Mouse (Mus musculus) heart, embryonic 15.5 days (tissue): Measurements from ENCODE around the gene Fli1. TPM values are rescaled to one million over a fixed set of nuclear protein-coding genes. Genes with fewer than 3 reads are reported as not detected.

Experiments
- ATAC-seq: fragments of 200-750 bp; cut with Nextera tagmentation; replicated peaks from 2 replicates; pipeline ENCODE4 v1.8.0; 2017; ENCODE audit warnings: low read depth, moderate TSS enrichment; ENCODE audit not compliant: insufficient number of reproducible peaks, insufficient read depth, low FRiP score
- H3K27ac ChIP-seq: fragments of 300-500 bp; sonication (generic); 2 replicates; pipeline ENCODE4 v1.5.1; 2015; ENCODE audit warnings: mild to moderate bottlenecking, inconsistent platforms
- H3K27me3 ChIP-seq: fragments of 300-500 bp; sonication (generic); 2 replicates; pipeline ENCODE4 v1.6.1; 2015; ENCODE audit warnings: inconsistent platforms
- H3K36me3 ChIP-seq: fragments of 300-500 bp; sonication (generic); 2 replicates; pipeline ENCODE4 v1.6.1; 2015; ENCODE audit warnings: mild to moderate bottlenecking, inconsistent platforms
- H3K4me1 ChIP-seq: fragments of 300-500 bp; sonication (generic); replicated peaks from 2 replicates; pipeline ENCODE4 v1.6.1; 2015; ENCODE audit warnings: inconsistent platforms
- H3K4me2 ChIP-seq: fragments of 300-500 bp; sonication (generic); 2 replicates; pipeline ENCODE4 v1.6.1; 2015; ENCODE audit warnings: inconsistent platforms, mild to moderate bottlenecking, moderate library complexity
- H3K4me3 ChIP-seq: fragments of 300-500 bp; sonication (generic); 2 replicates; pipeline ENCODE4 v1.5.1; 2015; ENCODE audit warnings: mild to moderate bottlenecking, inconsistent platforms
- H3K9ac ChIP-seq: fragments of 300-500 bp; sonication (generic); 2 replicates; pipeline ENCODE4 v1.6.1; 2015; ENCODE audit warnings: mild to moderate bottlenecking, inconsistent platforms
- H3K9me3 ChIP-seq: fragments of 300-500 bp; sonication (generic); replicated peaks from 2 replicates; pipeline ENCODE4 v1.6.1; 2016; ENCODE audit warnings: inconsistent platforms
- whole genome bisulfite sequencing: fragments of 180-500 bp; shearing (Covaris S2); methylation state at CpG from one replicate; pipeline ENCODE4 v1.1.7; 2015; ENCODE audit warnings: mixed read lengths; 5-methylcytosine and 5-hydroxymethylcytosine counted together
- polyA plus RNA-seq: library from polyadenylated mRNA; unstranded; fragments of >200 nt; fragmentation: Nextera tagmentation; extraction: Ambion mirVana; gene quantifications from 2 replicates; pipeline ENCODE4 v1.2.1, GENCODE M21; 2015

Gene Fli1
- polyA plus RNA-seq, 1 experiment from 2014 or later = 21.8 TPM

GRCm38 (mm10) chr9:32445789-32446188, 96.9 kb downstream of the Fli1 start:
- no peak overlapping the region for H3K9ac ChIP-seq
- H3K4me2 ChIP-seq = no peak overlapping the region
- 51% methylated on average over 3 of the region's 3 CpGs for WGBS
- H3K27ac ChIP-seq = no peak overlapping the region
- no peak overlapping the region for H3K4me3 ChIP-seq
- H3K4me1 ChIP-seq = peaks cover 9% of the 10 kb centered on the region; the same call in 1 of the 2 replicates
- no peaks in the 10 kb centered on the region for H3K9me3 ChIP-seq
- peaks cover 6% of the 10 kb centered on the region; the same call in 1 of the 2 replicates for H3K36me3 ChIP-seq
- H3K27me3 ChIP-seq = no peaks in the 10 kb centered on the region
- no peak for ATAC-seq

GRCm38 (mm10) chr9:32444453-32445201, 98.0 kb downstream of the Fli1 start:
- Histone ChIP-seq H3K27me3 (no peaks in the 10 kb centered on the region), H3K4me3 (no peak overlapping the region), H3K9me3 (no peaks in the 10 kb centered on the region), H3K4me1 (peaks cover 9% of the 10 kb centered on the region; the same call in 1 of the 2 replicates), H3K4me2 (no peak overlapping the region), H3K27ac (peak overlapping the region; percentile 61), H3K36me3 (0 out of 2 replicates have a peak, but pooled peaks cover 5% of the 10 kb centered on the region), H3K9ac (no peak overlapping the region)
- 64% methylated on average over 6 of the region's 6 CpGs for WGBS
- ATAC-seq = no peak

DNA sequence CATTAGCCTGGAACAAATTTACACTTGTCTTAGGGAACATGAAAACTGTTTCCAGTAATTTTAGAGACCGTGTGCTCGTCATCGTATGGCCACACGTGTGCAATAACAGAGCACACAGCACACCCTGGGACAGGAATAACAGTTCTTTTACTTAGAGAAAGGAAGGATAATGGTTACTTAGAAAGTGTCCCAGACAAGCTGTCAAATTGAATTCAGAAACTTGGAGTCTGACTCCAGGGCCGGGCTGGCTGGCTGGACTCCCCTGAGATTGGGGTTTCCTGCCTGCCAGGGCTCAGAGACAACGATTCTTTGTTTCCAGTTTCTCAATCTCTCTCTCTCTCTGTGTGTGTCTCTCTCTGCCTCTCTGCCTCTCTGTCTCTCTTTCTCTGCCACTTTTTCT, 98.8 kb downstream of the Fli1 start:
- H3K4me1 ChIP-seq = peaks cover 9% of the 10 kb centered on the region; the same call in 1 of the 2 replicates
- H3K9me3 ChIP-seq = no peaks in the 10 kb centered on the region
- H3K4me3 ChIP-seq = no peak overlapping the region
- H3K36me3 ChIP-seq = 0 out of 2 replicates have a peak, but pooled peaks cover 5% of the 10 kb centered on the region
- H3K27me3 ChIP-seq = no peaks in the 10 kb centered on the region
- no peak overlapping the region for H3K9ac ChIP-seq
- 47% methylated on average over 6 of the region's 6 CpGs for WGBS
- no peak overlapping the region for H3K4me2 ChIP-seq
- ATAC-seq = no peak; the same call in 1 of the 2 replicates
- H3K27ac ChIP-seq = peak overlapping the region; percentile 61

DNA sequence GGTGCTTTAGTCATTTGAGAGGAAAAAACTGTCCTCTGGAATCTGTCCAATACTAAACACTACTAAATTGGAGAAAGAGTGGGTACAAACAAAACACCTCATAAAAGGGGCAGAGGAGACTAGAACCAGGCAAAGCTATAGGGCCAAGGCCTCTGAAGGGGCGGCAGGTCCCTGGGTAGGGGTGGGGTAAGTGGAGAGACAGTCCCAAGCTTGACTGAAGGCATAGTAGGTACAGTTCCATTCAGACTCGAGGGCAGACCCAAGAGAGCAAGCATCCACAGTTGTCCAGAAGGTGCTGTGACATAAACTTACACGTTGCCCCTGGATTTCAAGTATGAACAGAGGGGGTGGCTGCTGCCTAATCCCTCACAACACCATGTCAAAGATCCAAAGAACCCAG, 99.5 kb downstream of the Fli1 start:
- 62% methylated on average over 3 of the region's 3 CpGs for WGBS
- no peak for ATAC-seq
- H3K27ac ChIP-seq = peak overlapping the region; percentile 61

DNA sequence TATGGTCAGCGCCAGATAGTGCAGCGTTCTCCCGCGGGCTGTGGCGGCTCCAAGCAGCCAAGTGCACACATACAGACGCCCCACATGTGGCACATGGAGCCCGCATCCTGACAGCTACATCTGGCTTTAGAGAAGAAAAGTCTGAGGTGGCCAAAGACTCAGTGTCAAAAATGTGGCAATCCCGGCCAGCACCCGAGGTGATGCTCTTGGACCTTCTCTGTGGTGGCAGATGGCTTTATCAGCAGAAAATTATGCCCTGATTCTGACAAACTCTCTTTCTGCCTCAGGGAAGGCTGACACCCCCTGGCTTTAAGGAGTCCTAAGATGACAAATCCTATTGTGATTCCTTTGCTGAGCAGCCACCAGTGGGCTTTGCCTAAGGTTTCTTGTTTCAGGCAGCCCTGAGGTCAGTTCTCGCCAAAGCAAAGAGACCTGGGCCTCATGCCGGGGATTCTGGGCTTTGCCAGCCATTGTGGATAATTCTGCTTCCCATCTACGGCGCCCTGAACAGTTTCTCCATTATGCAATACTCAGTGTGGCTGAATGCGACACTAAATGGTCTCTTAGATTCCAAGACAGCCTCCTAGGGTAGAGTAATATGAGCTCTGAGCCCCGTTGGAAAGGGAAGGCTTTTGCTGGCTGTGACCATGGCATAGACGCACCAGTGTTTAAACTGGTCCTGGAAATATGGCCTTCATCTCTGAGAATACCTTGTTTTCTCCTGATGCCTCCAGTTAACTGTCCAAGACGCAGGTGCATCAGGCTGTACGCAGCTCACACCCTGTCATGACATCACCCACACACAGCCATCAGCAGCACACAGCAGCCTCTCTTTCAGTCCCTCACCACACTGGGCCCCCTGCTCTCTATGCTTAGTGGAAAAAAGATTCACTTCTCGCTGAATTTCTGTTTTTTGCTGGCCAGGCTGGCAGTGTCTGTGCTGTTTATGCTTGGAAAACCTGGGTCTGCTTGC, 108.1 kb downstream of the Fli1 start:
- no peak overlapping the region for H3K27ac ChIP-seq
- no peak overlapping the region for H3K4me2 ChIP-seq
- ATAC-seq = 0 out of 2 replicates have a peak, but pooled peaks have one; percentile 31
- no peaks in the 10 kb centered on the region for H3K36me3 ChIP-seq
- H3K9ac ChIP-seq = no peak overlapping the region
- no peaks in the 10 kb centered on the region for H3K27me3 ChIP-seq
- no peaks in the 10 kb centered on the region for H3K9me3 ChIP-seq
- no peaks in the 10 kb centered on the region for H3K4me1 ChIP-seq
- 71% methylated on average over 19 of the region's 19 CpGs for WGBS
- H3K4me3 ChIP-seq = no peak overlapping the region

More for the DNA sequence above, 99.5 kb downstream of the Fli1 start:
- no peak overlapping the region for H3K9ac ChIP-seq
- H3K4me2 ChIP-seq = no peak overlapping the region
- no peak overlapping the region for H3K4me3 ChIP-seq
- H3K27me3 ChIP-seq = no peaks in the 10 kb centered on the region
- 0 out of 2 replicates have a peak, but pooled peaks cover 5% of the 10 kb centered on the region for H3K36me3 ChIP-seq
- peaks cover 9% of the 10 kb centered on the region; the same call in 1 of the 2 replicates for H3K4me1 ChIP-seq
- no peaks in the 10 kb centered on the region for H3K9me3 ChIP-seq

DNA sequence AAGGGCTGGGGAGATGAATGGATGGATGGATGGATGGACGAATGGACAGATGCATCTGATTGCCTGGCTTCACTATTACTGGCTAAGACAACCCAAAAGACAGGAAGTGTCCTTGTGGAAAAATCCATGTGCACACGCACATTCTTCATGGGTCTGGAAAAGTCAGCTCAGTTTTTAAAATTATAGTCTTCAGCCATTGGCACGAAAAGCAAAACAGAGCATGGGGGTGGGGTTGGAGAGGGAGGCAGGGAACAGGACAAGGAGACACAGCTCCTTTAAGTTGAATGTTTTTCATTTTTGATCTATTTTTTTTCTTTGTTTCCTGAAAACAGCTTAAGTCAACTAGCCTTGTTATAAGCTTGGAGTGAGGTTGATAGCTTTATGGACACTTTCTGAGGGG, 111.6 kb downstream of the Fli1 start:
- no peak overlapping the region for H3K27ac ChIP-seq
- no peak overlapping the region for H3K4me2 ChIP-seq
- no peaks in the 10 kb centered on the region for H3K4me1 ChIP-seq
- no peak overlapping the region for H3K9ac ChIP-seq
- no peaks in the 10 kb centered on the region for H3K9me3 ChIP-seq
- 76% methylated on average over 3 of the region's 3 CpGs for WGBS
- H3K36me3 ChIP-seq = no peaks in the 10 kb centered on the region
- ATAC-seq = no peak
- H3K4me3 ChIP-seq = no peak overlapping the region
- H3K27me3 ChIP-seq = no peaks in the 10 kb centered on the region

DNA sequence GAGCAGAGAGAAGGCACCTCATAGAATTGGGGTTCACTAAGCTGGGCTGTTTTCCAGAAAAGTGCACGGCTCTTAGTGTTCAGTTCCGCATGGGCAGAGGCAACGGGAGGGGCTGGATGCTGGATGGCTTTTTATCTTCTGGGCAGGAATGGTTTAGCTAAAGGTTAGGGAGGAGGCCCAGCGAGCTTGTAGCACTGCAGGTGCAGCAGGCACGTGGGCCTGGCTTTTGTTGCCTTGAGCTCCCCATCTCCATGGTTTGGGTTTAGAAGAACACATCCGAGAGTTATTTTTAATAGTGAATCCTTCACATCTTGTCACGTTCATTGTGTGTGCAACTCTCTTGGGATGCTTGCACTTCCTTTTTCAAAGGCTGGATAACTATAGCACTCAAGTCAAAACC, 117.3 kb downstream of the Fli1 start:
- Histone ChIP-seq H3K4me1 (no peaks in the 10 kb centered on the region), H3K27ac (no peak overlapping the region), H3K4me2 (no peak overlapping the region), H3K9me3 (no peaks in the 10 kb centered on the region), H3K27me3 (no peaks in the 10 kb centered on the region), H3K9ac (no peak overlapping the region), H3K36me3 (0 out of 2 replicates have a peak, but pooled peaks cover 4% of the 10 kb centered on the region), H3K4me3 (no peak overlapping the region)
- 81% methylated on average over 7 of the region's 7 CpGs for WGBS
- no peak for ATAC-seq

GRCm38 (mm10) chr9:32420711-32421110, 122.0 kb downstream of the Fli1 start:
- H3K9me3 ChIP-seq = no peaks in the 10 kb centered on the region
- peaks cover 8% of the 10 kb centered on the region; the same call in 1 of the 2 replicates for H3K4me1 ChIP-seq
- no peak overlapping the region for H3K4me2 ChIP-seq
- H3K27ac ChIP-seq = no peak overlapping the region
- H3K27me3 ChIP-seq = no peaks in the 10 kb centered on the region
- H3K4me3 ChIP-seq = no peak overlapping the region
- ATAC-seq = no peak
- H3K9ac ChIP-seq = no peak overlapping the region
- peaks cover 4% of the 10 kb centered on the region; the same call in 1 of the 2 replicates for H3K36me3 ChIP-seq

DNA sequence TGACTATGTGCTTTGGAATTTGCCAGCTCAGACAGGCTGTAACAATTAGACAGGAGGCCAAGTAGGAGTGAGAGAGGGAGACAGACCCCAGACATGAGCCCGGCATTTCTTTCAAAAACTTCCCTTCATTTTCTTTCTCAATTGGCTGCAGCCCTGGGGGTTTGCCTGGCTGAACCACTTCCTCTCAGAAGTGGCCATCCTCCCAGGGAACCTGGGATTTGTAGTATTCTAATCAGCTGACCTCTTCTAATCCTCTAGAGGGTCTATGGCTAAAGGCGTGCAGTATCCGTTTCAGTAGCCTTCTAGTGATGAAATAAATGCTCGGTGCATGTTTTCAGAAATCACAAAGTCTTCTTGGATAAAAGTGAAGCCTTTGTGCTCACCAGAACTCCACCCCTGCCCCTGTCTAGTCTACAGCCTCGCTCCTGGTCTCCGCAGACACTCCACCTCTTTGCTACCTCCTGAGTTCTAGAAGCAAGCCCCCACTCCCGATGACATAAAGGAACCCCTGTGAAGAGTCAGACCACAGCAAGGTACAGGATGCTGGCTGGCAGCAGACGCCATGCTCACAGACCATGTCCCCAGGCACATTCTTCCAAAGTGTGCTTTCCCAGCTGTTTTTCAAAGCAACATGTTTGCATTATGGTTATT, 125.1 kb downstream of the Fli1 start:
- Histone ChIP-seq H3K9me3 (no peaks in the 10 kb centered on the region), H3K36me3 (no peaks in the 10 kb centered on the region; the same call in 1 of the 2 replicates), H3K27ac (no peak overlapping the region), H3K4me1 (peaks cover 8% of the 10 kb centered on the region; the same call in 1 of the 2 replicates), H3K4me3 (no peak overlapping the region), H3K27me3 (no peaks in the 10 kb centered on the region), H3K9ac (no peak overlapping the region), H3K4me2 (no peak overlapping the region; the same call in 1 of the 2 replicates)
- no peak for ATAC-seq
- WGBS = 38% methylated on average over 8 of the region's 8 CpGs

- ATAC-seq = no peak
- no peak overlapping the region for H3K27ac ChIP-seq
- H3K9ac ChIP-seq = no peak overlapping the region
- H3K27me3 ChIP-seq = no peaks in the 10 kb centered on the region
- H3K4me2 ChIP-seq = no peak overlapping the region
- H3K9me3 ChIP-seq = no peaks in the 10 kb centered on the region
- H3K4me3 ChIP-seq = no peak overlapping the region
- H3K36me3 ChIP-seq = no peaks in the 10 kb centered on the region; the same call in 1 of the 2 replicates
- H3K4me1 ChIP-seq = peaks cover 8% of the 10 kb centered on the region; the same call in 1 of the 2 replicates
- 80% methylated on average over 3 of the region's 3 CpGs for WGBS
Observed at GRCm38 (mm10) chr9:32415952-32416351, 126.7 kb downstream of the Fli1 start.
